Mouse (Mus musculus): ENCODE measurements around the gene 1700008O03Rik. TPM values are rescaled to one million over a fixed set of nuclear protein-coding genes. Genes with fewer than 3 reads are reported as not detected.

The 1700008O03Rik gene
- polyA plus RNA-seq, 1 experiment from 2014 or later: 1.4 TPM

DNA sequence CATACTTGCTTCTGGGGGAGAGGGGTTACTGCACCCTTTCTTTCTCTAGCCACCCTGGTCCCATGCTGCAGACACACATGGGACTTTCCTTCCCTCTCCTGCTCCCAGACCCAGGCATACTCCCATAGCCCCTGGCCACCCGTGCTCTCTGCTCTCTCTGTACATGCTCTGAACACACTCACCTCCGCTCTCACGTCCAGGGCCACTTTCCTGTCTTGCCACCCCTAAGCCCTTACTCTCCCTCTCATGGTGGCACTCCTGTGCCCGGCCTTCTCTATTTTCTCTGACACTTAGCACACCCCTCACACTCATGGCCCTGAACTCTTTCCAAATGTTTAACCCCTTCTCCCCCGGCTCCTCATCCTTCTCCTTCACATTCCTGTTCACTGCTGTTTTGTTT lies 27.6 kb downstream of the 1700008O03Rik start:
- no peak for DNase-seq (ENCODE audit: low spot score)
- Histone ChIP-seq H3K4me1 (ENCODE audit: control insufficient read depth, insufficient read depth, low read length) (peaks cover 6% of the 10 kb centered on the region), H3K36me3 (replicated peaks; ENCODE audit: control insufficient read depth, insufficient read depth, low read depth, low read length) (no peaks in the 10 kb centered on the region), H3K27me3 (ENCODE audit: control insufficient read depth, insufficient read depth, low read length) (peaks cover 71% of the 10 kb centered on the region), H3K4me3 (ENCODE audit: low read depth, low read length) (no peak overlapping the region), H3K9ac (replicated peaks; ENCODE audit: low read length) (no peak overlapping the region), H3K27ac (replicated peaks; ENCODE audit: low read depth, low read length) (no peak overlapping the region), H3K4me2 (ENCODE audit: low read depth, low read length) (no peak overlapping the region; the same call in 1 of the 2 replicates), H3K9me3 (replicated peaks; ENCODE audit: control insufficient read depth, low read length) (no peaks in the 10 kb centered on the region)
- ATAC-seq (replicated peaks; ENCODE audit: insufficient number of reproducible peaks, low FRiP score, low TSS enrichment, low read depth): no peak
- WGBS: 9% methylated on average over 5 of the region's 5 CpGs

- 8% methylated on average over 8 of the region's 10 CpGs for WGBS
- H3K4me1 ChIP-seq (ENCODE audit: control insufficient read depth, insufficient read depth, low read length): peaks cover 6% of the 10 kb centered on the region
- H3K9ac ChIP-seq (replicated peaks; ENCODE audit: low read length): no peak overlapping the region
- peaks cover 76% of the 10 kb centered on the region for H3K27me3 ChIP-seq (ENCODE audit: control insufficient read depth, insufficient read depth, low read length)
- ATAC-seq (replicated peaks; ENCODE audit: insufficient number of reproducible peaks, low FRiP score, low TSS enrichment, low read depth): no peak
- peak; percentile 15 for DNase-seq (ENCODE audit: low spot score)
- H3K36me3 ChIP-seq (replicated peaks; ENCODE audit: control insufficient read depth, insufficient read depth, low read depth, low read length): no peaks in the 10 kb centered on the region
- H3K27ac ChIP-seq (replicated peaks; ENCODE audit: low read depth, low read length): no peak overlapping the region
- no peaks in the 10 kb centered on the region for H3K9me3 ChIP-seq (replicated peaks; ENCODE audit: control insufficient read depth, low read length)
- H3K4me3 ChIP-seq (ENCODE audit: low read depth, low read length): no peak overlapping the region
- H3K4me2 ChIP-seq (ENCODE audit: low read depth, low read length): no peak overlapping the region
These were observed 28.1 kb downstream of the 1700008O03Rik start for GRCm38 (mm10) chr7:44357531-44357930.

DNA sequence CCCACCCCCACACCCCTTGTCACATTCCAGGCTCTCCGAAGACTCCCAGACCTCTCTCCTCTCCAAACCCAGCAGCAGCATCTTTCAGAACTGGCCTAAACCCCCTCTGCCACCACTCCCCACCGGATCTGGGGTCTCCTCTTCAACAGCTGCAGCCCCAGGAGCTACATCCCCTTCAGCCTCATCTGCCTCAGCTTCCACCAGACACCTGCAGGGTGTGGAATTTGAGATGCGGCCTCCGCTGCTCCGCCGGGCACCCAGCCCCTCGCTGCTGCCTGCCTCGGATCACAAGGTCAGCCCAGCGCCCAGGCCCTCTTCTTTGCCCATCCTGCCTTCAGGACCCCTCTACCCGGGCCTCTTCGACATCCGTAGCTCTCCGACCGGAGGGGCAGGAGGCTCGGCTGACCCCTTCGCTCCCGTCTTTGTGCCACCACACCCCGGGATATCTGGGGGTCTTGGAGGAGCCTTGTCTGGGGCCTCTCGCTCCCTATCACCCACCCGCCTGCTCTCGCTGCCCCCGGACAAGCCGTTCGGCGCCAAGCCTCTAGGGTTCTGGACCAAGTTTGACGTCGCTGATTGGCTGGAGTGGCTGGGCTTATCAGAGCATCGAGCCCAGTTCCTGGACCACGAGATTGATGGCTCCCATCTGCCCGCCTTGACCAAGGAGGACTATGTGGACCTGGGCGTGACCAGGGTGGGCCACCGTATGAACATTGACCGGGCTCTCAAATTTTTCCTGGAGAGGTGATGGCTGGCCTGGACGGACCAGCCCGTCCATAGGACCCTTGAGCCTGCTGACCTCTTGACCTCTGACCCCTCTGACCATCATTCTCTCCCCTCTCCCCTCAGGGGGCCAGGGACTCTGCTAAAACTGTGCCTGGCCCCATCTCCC lies 28.8 kb downstream of the 1700008O03Rik start:
- WGBS: 1% methylated on average over 35 of the region's 35 CpGs
- no peaks in the 10 kb centered on the region for H3K9me3 ChIP-seq (replicated peaks; ENCODE audit: control insufficient read depth, low read length)
- no peak overlapping the region for H3K9ac ChIP-seq (replicated peaks; ENCODE audit: low read length)
- DNase-seq (ENCODE audit: low spot score): peak; percentile 26
- no peaks in the 10 kb centered on the region for H3K36me3 ChIP-seq (replicated peaks; ENCODE audit: control insufficient read depth, insufficient read depth, low read depth, low read length)
- H3K4me1 ChIP-seq (ENCODE audit: control insufficient read depth, insufficient read depth, low read length): peaks cover 6% of the 10 kb centered on the region
- peaks cover 83% of the 10 kb centered on the region for H3K27me3 ChIP-seq (ENCODE audit: control insufficient read depth, insufficient read depth, low read length)
- peak overlapping the region; percentile 5; the same call in 1 of the 2 replicates for H3K4me3 ChIP-seq (ENCODE audit: low read depth, low read length)
- ATAC-seq (replicated peaks; ENCODE audit: insufficient number of reproducible peaks, low FRiP score, low TSS enrichment, low read depth): no peak
- peak overlapping the region; percentile 26; the same call in 1 of the 2 replicates for H3K4me2 ChIP-seq (ENCODE audit: low read depth, low read length)
- H3K27ac ChIP-seq (replicated peaks; ENCODE audit: low read depth, low read length): no peak overlapping the region

DNA sequence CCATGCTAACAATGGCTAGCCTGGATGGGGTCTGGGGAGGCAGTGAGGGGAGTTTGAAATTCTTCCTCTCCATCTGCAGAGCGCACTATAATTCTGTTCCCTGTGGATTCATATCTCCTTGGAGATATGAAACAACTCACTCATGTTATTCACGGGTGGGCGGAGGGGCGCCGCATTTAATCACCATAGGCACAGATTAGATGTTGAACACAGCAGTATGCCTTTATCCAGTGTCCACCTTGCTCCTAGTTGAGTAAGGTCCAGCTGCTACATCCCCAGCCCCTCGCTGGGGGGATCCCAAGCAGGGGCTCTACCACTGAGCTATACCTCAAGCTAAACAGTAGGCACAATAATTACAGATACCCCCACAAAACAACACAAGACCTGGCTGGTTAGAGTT lies 30.2 kb downstream of the 1700008O03Rik start:
- DNase-seq (ENCODE audit: low spot score) (no peak), ATAC-seq (replicated peaks; ENCODE audit: insufficient number of reproducible peaks, low FRiP score, low TSS enrichment, low read depth) (no peak)
- Histone ChIP-seq H3K4me1 (ENCODE audit: control insufficient read depth, insufficient read depth, low read length) (peaks cover 6% of the 10 kb centered on the region), H3K27me3 (ENCODE audit: control insufficient read depth, insufficient read depth, low read length) (peaks cover 85% of the 10 kb centered on the region), H3K9ac (replicated peaks; ENCODE audit: low read length) (no peak overlapping the region), H3K36me3 (replicated peaks; ENCODE audit: control insufficient read depth, insufficient read depth, low read depth, low read length) (no peaks in the 10 kb centered on the region), H3K27ac (replicated peaks; ENCODE audit: low read depth, low read length) (no peak overlapping the region), H3K4me3 (ENCODE audit: low read depth, low read length) (no peak overlapping the region), H3K9me3 (replicated peaks; ENCODE audit: control insufficient read depth, low read length) (no peaks in the 10 kb centered on the region), H3K4me2 (ENCODE audit: low read depth, low read length) (no peak overlapping the region)
- 67% methylated on average over 6 of the region's 6 CpGs for WGBS

GRCm38 (mm10) chr7:44353601-44354340 lies 31.8 kb downstream of the 1700008O03Rik start:
- peak overlapping the region; percentile 23 for H3K4me2 ChIP-seq (ENCODE audit: low read depth, low read length)
- no peak overlapping the region for H3K27ac ChIP-seq (replicated peaks; ENCODE audit: low read depth, low read length)
- H3K9ac ChIP-seq (replicated peaks; ENCODE audit: low read length): no peak overlapping the region
- peaks cover 81% of the 10 kb centered on the region for H3K27me3 ChIP-seq (ENCODE audit: control insufficient read depth, insufficient read depth, low read length)
- DNase-seq (ENCODE audit: low spot score) (peak; percentile 31), ATAC-seq (replicated peaks; ENCODE audit: insufficient number of reproducible peaks, low FRiP score, low TSS enrichment, low read depth) (no peak)
- no peaks in the 10 kb centered on the region for H3K9me3 ChIP-seq (replicated peaks; ENCODE audit: control insufficient read depth, low read length)
- no peaks in the 10 kb centered on the region for H3K36me3 ChIP-seq (replicated peaks; ENCODE audit: control insufficient read depth, insufficient read depth, low read depth, low read length)
- H3K4me3 ChIP-seq (ENCODE audit: low read depth, low read length): 0 out of 2 replicates have a peak overlapping the region, but pooled peaks have one; percentile 8
- peaks cover 4% of the 10 kb centered on the region for H3K4me1 ChIP-seq (ENCODE audit: control insufficient read depth, insufficient read depth, low read length)
- WGBS: 2% methylated on average over 33 of the region's 35 CpGs

DNA sequence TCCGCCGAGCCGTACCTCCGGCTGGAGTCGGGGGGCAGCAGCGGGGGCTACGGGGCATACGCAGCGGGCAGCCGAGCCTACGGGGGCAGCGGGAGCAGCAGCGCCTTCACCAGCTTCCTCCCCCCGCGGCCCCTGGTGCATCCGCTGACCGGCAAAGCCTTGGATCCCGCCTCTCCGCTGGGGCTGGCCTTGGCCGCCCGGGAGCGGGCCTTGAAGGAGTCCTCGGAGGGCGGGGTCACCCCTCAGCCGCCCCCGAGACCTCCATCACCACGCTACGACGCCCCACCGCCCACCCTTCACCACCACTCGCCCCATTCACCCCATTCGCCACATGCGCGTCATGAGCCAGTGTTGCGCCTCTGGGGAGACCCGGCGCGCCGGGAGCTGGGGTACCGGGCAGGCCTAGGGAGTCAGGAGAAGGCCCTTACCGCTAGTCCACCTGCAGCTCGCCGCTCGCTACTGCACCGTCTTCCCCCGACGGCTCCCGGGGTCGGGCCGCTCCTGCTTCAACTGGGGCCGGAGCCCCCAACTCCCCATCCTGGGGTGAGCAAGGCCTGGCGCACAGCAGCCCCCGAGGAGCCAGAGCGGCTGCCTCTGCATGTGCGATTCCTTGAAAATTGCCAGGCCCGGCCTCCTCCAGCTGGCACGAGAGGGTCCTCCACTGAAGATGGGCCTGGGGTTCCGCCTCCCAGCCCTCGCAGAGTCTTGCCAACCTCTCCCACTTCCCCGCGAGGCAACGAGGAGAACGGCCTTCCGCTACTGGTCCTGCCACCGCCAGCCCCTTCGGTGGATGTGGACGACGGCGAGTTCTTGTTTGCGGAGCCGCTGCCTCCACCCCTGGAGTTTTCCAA lies 32.6 kb downstream of the 1700008O03Rik start:
- Histone ChIP-seq H3K4me3 (ENCODE audit: low read depth, low read length) (peak overlapping the region; percentile 21), H3K9me3 (replicated peaks; ENCODE audit: control insufficient read depth, low read length) (no peaks in the 10 kb centered on the region), H3K4me2 (ENCODE audit: low read depth, low read length) (peak overlapping the region; percentile 23), H3K36me3 (replicated peaks; ENCODE audit: control insufficient read depth, insufficient read depth, low read depth, low read length) (no peaks in the 10 kb centered on the region), H3K9ac (replicated peaks; ENCODE audit: low read length) (no peak overlapping the region), H3K27me3 (ENCODE audit: control insufficient read depth, insufficient read depth, low read length) (peaks cover 77% of the 10 kb centered on the region), H3K4me1 (ENCODE audit: control insufficient read depth, insufficient read depth, low read length) (peaks cover 4% of the 10 kb centered on the region), H3K27ac (replicated peaks; ENCODE audit: low read depth, low read length) (no peak overlapping the region)
- ATAC-seq (replicated peaks; ENCODE audit: insufficient number of reproducible peaks, low FRiP score, low TSS enrichment, low read depth) (no peak), DNase-seq (ENCODE audit: low spot score) (no peak)
- WGBS: 2% methylated on average over 66 of the region's 71 CpGs

DNA sequence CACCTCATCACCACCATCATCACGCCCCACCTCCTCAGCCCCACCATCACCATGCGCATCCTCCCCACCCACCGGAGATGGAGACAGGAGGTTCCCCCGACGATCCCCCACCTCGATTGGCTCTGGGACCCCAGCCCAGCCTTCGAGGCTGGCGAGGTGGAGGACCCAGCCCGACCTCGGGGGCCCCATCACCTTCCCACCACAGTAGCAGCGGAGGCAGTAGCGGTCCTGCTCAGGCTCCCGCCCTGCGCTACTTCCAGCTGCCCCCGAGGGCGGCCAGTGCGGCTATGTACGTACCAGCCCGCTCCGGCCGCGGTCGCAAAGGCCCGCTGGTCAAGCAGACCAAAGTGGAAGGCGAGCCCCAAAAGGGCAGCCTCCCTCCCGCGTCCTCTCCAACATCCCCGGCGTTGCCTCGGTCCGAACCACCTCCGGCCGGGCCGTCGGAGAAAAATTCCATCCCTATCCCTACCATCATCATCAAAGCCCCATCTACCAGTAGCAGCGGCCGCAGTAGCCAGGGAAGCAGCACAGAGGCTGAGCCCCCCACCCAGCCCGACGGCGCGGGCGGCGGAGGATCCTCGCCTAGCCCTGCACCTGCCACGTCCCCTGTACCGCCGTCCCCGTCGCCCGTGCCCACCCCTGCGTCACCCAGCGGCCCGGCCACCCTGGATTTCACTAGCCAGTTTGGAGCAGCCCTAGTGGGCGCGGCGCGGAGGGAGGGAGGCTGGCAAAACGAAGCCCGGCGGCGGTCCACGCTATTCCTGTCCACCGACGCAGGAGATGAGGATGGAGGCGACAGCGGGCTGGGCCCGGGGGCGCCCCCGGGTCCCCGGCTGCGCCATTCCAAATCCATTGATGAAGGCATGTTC lies 33.5 kb downstream of the 1700008O03Rik start:
- DNase-seq (ENCODE audit: low spot score) (no peak), ATAC-seq (replicated peaks; ENCODE audit: insufficient number of reproducible peaks, low FRiP score, low TSS enrichment, low read depth) (no peak)
- Histone ChIP-seq H3K4me2 (ENCODE audit: low read depth, low read length) (no peak overlapping the region), H3K36me3 (replicated peaks; ENCODE audit: control insufficient read depth, insufficient read depth, low read depth, low read length) (no peaks in the 10 kb centered on the region), H3K27me3 (ENCODE audit: control insufficient read depth, insufficient read depth, low read length) (peaks cover 68% of the 10 kb centered on the region), H3K9me3 (replicated peaks; ENCODE audit: control insufficient read depth, low read length) (no peaks in the 10 kb centered on the region), H3K9ac (replicated peaks; ENCODE audit: low read length) (no peak overlapping the region; the same call in 1 of the 2 replicates), H3K4me1 (ENCODE audit: control insufficient read depth, insufficient read depth, low read length) (peaks cover 4% of the 10 kb centered on the region), H3K4me3 (ENCODE audit: low read depth, low read length) (no peak overlapping the region), H3K27ac (replicated peaks; ENCODE audit: low read depth, low read length) (no peak overlapping the region)
- WGBS: 4% methylated on average over 66 of the region's 71 CpGs
